Mouse (Mus musculus) kidney, embryonic 15.5 days (tissue): ENCODE measurements around the gene Crebrf. TPM values are rescaled to one million over a fixed set of nuclear protein-coding genes. Genes with fewer than 3 reads are reported as not detected.

Experiments
- ATAC-seq: fragments of 200-750 bp; cut with Nextera tagmentation; replicated peaks from 2 replicates; pipeline ENCODE4 v1.8.0; 2017; ENCODE audit warnings: moderate TSS enrichment; ENCODE audit not compliant: low FRiP score
- H3K27ac ChIP-seq: fragments of 300-500 bp; sonication (generic); 2 replicates; pipeline ENCODE4 v1.5.1; 2015; ENCODE audit warnings: mild to moderate bottlenecking, inconsistent platforms
- H3K27me3 ChIP-seq: fragments of 300-500 bp; sonication (generic); 2 replicates; pipeline ENCODE4 v1.6.1; 2015; ENCODE audit warnings: inconsistent platforms
- H3K36me3 ChIP-seq: fragments of 300-500 bp; sonication (generic); 2 replicates; pipeline ENCODE4 v1.6.1; 2015; ENCODE audit warnings: inconsistent platforms
- H3K4me1 ChIP-seq: fragments of 300-500 bp; sonication (generic); 2 replicates; pipeline ENCODE4 v1.6.1; 2015; ENCODE audit warnings: inconsistent platforms
- H3K4me2 ChIP-seq: fragments of 300-500 bp; sonication (generic); 2 replicates; pipeline ENCODE4 v1.6.1; 2015; ENCODE audit warnings: moderate library complexity, mild to moderate bottlenecking, inconsistent platforms
- H3K4me3 ChIP-seq: fragments of 300-500 bp; sonication (generic); replicated peaks from 2 replicates; pipeline ENCODE4 v1.5.1; 2015; ENCODE audit warnings: mild to moderate bottlenecking, inconsistent platforms
- H3K9ac ChIP-seq: fragments of 300-500 bp; sonication (generic); 2 replicates; pipeline ENCODE4 v1.6.1; 2015; ENCODE audit warnings: mild to moderate bottlenecking, inconsistent platforms
- H3K9me3 ChIP-seq: fragments of 300-500 bp; sonication (generic); replicated peaks from 2 replicates; pipeline ENCODE4 v1.6.1; 2016; ENCODE audit warnings: inconsistent platforms
- WGBS: fragments of 180-500 bp; shearing (Covaris S2); methylation state at CpG from one replicate; pipeline ENCODE4 v1.1.7; 2015; ENCODE audit warnings: mixed read lengths; 5-methylcytosine and 5-hydroxymethylcytosine counted together
- polyA plus RNA-seq: library from polyadenylated mRNA; unstranded; fragments of >200 nt; fragmentation: Nextera tagmentation; extraction: Ambion mirVana; gene quantifications from 2 replicates; pipeline ENCODE4 v1.2.1, GENCODE M21; 2015

The Crebrf gene
- polyA plus RNA-seq, 1 experiment from 2014 or later = 7.0 TPM

DNA sequence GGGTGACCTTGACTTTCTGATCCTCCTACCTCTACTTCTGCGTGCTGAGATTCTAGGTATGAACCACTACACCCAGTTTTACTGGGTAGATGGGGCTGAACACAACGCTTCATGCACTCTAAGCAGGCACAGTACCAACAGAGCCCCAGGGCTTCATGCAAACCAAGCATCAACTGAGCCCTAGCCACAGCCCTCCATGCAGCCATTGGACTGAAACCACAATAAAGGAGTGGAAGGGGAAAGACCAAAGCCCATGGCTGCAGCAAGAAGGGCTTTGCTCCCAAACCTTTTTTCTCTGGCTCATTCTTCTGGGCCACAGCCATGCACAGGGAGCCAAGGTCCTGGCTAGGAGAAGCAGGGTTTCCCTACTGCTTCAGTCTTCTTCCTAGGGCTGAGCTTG is 97.2 kb downstream of the Crebrf start:
- no peaks in the 10 kb centered on the region for H3K36me3 ChIP-seq
- H3K4me3 ChIP-seq = no peak overlapping the region
- ATAC-seq = no peak
- H3K4me2 ChIP-seq = no peak overlapping the region
- no peak overlapping the region for H3K27ac ChIP-seq
- H3K9me3 ChIP-seq = no peaks in the 10 kb centered on the region
- H3K9ac ChIP-seq = no peak overlapping the region
- H3K27me3 ChIP-seq = 0 out of 2 replicates have a peak, but pooled peaks cover 6% of the 10 kb centered on the region
- WGBS = 73% methylated on average over 2 of the region's 2 CpGs
- no peaks in the 10 kb centered on the region for H3K4me1 ChIP-seq

DNA sequence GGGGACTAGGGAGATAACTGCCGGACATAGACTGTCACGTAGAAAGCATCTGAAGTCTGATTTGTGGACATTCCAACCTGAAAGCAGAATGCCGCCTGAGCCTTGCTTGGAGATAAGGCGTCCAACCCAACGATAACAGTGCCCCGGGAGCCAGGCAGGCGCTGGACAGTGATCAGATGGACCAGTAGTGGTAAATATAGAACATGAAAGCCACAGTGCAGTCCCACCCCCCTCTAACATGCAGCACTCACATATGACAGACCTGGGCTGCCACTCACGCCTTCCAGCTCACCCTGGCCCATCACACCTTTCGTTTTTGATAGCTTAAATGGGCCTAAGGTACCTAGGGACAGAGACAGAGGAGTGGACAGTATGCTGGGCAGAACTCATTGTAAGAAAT is 98.0 kb downstream of the Crebrf start:
- Histone ChIP-seq H3K27me3 (0 out of 2 replicates have a peak, but pooled peaks cover 6% of the 10 kb centered on the region), H3K4me1 (no peaks in the 10 kb centered on the region), H3K9ac (no peak overlapping the region), H3K9me3 (no peaks in the 10 kb centered on the region), H3K27ac (no peak overlapping the region), H3K4me2 (no peak overlapping the region), H3K36me3 (no peaks in the 10 kb centered on the region), H3K4me3 (no peak overlapping the region)
- 78% methylated on average over 9 of the region's 9 CpGs for WGBS
- no peak for ATAC-seq

DNA sequence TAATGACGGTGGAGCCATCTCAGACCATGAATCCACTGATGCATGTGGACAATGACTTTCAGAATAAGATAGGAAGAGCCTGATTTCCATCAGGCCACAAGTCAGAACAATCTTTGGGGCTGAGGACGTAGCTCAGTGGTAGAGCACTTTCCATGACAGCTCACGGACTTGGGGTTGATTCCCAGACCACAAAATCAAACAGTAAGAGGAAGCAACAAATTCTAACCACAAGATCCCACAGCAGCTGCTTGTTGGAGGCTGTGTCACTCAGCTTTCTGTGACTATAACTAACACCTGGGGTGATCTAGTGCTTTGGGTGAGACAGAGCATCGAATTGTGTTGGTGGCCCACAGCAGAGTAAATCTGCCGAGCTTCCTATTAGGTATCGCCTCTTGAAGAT is 101.4 kb downstream of the Crebrf start:
- ATAC-seq = no peak
- no peak overlapping the region for H3K4me3 ChIP-seq
- H3K27ac ChIP-seq = no peak overlapping the region
- 84% methylated on average over 6 of the region's 6 CpGs for WGBS
- no peak overlapping the region for H3K4me2 ChIP-seq
- H3K9me3 ChIP-seq = no peaks in the 10 kb centered on the region
- no peak overlapping the region for H3K9ac ChIP-seq
- no peaks in the 10 kb centered on the region for H3K36me3 ChIP-seq
- H3K27me3 ChIP-seq = peaks cover 12% of the 10 kb centered on the region; the same call in 1 of the 2 replicates
- H3K4me1 ChIP-seq = no peaks in the 10 kb centered on the region

DNA sequence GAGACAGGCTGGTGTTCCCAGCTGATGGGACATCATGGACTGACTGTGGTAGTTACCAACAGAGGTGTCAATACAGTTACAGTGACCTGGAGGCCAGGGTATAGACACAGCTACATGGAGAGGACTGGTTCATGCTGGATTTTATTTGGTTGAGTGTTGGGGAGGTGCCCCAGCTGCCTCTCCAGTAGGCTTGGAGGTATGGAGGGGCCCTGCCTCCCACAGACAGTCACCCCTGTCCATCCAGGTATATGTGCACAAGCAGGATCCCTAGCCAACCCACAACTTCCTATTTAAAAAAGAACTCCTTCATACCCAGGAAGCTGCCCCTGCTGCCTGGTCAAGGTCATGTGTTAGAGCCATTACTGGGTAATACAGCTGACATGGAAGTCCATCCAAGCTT is 102.3 kb downstream of the Crebrf start:
- H3K4me2 ChIP-seq = no peak overlapping the region

DNA sequence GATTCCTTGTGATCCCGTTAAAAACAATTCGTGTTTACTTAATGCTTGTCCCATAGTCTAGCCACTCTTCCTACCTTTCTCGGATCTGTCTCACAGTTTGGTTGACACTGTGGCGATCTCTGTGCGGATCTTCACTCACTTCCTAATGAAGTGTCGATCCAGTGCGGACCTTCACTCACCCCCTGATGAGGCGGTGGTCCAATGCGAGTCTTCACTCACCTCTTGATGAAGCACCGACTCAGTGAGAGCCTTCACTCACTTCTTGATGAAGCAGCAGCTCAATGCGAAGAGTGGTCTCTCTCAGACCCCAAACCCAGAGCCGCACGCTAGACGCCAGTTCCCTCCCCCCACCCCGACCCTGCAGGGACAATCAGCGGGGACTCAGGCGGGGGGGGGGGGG is 110.7 kb downstream of the Crebrf start:
- no peaks in the 10 kb centered on the region for H3K4me1 ChIP-seq
- no peak for ATAC-seq
- 75% methylated on average over 16 of the region's 17 CpGs for WGBS

More for the DNA sequence above, 102.3 kb downstream of the Crebrf start:
- H3K36me3 ChIP-seq = no peaks in the 10 kb centered on the region
- H3K27ac ChIP-seq = no peak overlapping the region
- peaks cover 10% of the 10 kb centered on the region; the same call in 1 of the 2 replicates for H3K27me3 ChIP-seq
- no peaks in the 10 kb centered on the region for H3K4me1 ChIP-seq
- H3K9ac ChIP-seq = no peak overlapping the region
- no peaks in the 10 kb centered on the region for H3K9me3 ChIP-seq
- no peak for ATAC-seq
- no peak overlapping the region for H3K4me3 ChIP-seq

More for the DNA sequence above, 110.7 kb downstream of the Crebrf start:
- H3K9me3 ChIP-seq = no peaks in the 10 kb centered on the region
- H3K4me2 ChIP-seq = no peak overlapping the region
- no peaks in the 10 kb centered on the region for H3K36me3 ChIP-seq
- no peak overlapping the region for H3K4me3 ChIP-seq
- peaks cover 39% of the 10 kb centered on the region for H3K27me3 ChIP-seq
- no peak overlapping the region for H3K9ac ChIP-seq
- no peak overlapping the region for H3K27ac ChIP-seq

Other genes starting within 250 kb of the Crebrf start
- gene Ergic1, start 154.2 kb upstream of the Crebrf start, polyA plus RNA-seq = 124 and 131 TPM in 2 replicates
- 23.1 and 24.8 TPM in 2 replicates for gene Dusp1, start 153.5 kb upstream of the Crebrf start, polyA plus RNA-seq
- gene Atp6v0e, start 52.4 kb upstream of the Crebrf start, polyA plus RNA-seq = 211 and 224 TPM in 2 replicates
- 51.3 and 52.3 TPM in 2 replicates for gene Bnip1, start 65.4 kb downstream of the Crebrf start, polyA plus RNA-seq
- not detected in 2 replicates for gene Nkx2-5, start 129.4 kb downstream of the Crebrf start, polyA plus RNA-seq
- 9.0 and 9.3 TPM in 2 replicates for gene Kifc5b, start 201.4 kb downstream of the Crebrf start, polyA plus RNA-seq
- 7.0 and 8.7 TPM in 2 replicates for gene Phf1, start 217.4 kb downstream of the Crebrf start, polyA plus RNA-seq
- 192 and 203 TPM in 2 replicates for gene Cuta, start 223.9 kb downstream of the Crebrf start, polyA plus RNA-seq
- gene Syngap1, start 225.6 kb downstream of the Crebrf start, polyA plus RNA-seq = 1.9 and 2.0 TPM in 2 replicates